Mouse (Mus musculus) kidney, embryonic 14.5 days (tissue): ENCODE measurements at regions not wholly inside any gene's neighbourhood (a gene's known extent, or its start where the extent isn't known, plus 50 kb on each side); places are given as distances from the start of the nearest gene placed in this dataset.

Experiments
- ATAC-seq: fragments of 200-750 bp; cut with Nextera tagmentation; 2 replicates; pipeline ENCODE4 v1.8.0; 2017; ENCODE audit warnings: moderate number of reproducible peaks, mild to moderate bottlenecking, moderate TSS enrichment, moderate library complexity; ENCODE audit not compliant: low FRiP score, low TSS enrichment
- H3K27ac ChIP-seq: fragments of 300-500 bp; sonication (generic); 2 replicates; pipeline ENCODE4 v1.5.1; 2014; ENCODE audit warnings: low read depth, mild to moderate bottlenecking, low read length, moderate library complexity, mixed read lengths
- H3K27me3 ChIP-seq: fragments of 300-500 bp; sonication (generic); 2 replicates; pipeline ENCODE4 v1.6.1; 2014; ENCODE audit warnings: mild to moderate bottlenecking, low read length; ENCODE audit not compliant: control insufficient read depth, insufficient read depth
- H3K36me3 ChIP-seq: fragments of 300-500 bp; sonication (generic); 2 replicates; pipeline ENCODE4 v1.6.1; 2014; ENCODE audit warnings: low read length, mixed read lengths; ENCODE audit not compliant: control insufficient read depth, insufficient read depth
- H3K4me1 ChIP-seq: fragments of 300-500 bp; sonication (generic); 2 replicates; pipeline ENCODE4 v1.6.1; 2014; ENCODE audit warnings: low read length, mixed read lengths; ENCODE audit not compliant: control insufficient read depth, insufficient read depth
- H3K4me2 ChIP-seq: fragments of 300-500 bp; sonication (generic); replicated peaks from 2 replicates; pipeline ENCODE4 v1.6.1; 2014; ENCODE audit warnings: low read depth, mild to moderate bottlenecking, low read length
- H3K4me3 ChIP-seq: fragments of 300-500 bp; sonication (generic); 2 replicates; pipeline ENCODE4 v1.5.1; 2014; ENCODE audit warnings: mild to moderate bottlenecking, low read length
- H3K9ac ChIP-seq: fragments of 300-500 bp; sonication (generic); 2 replicates; pipeline ENCODE4 v1.6.1; 2014; ENCODE audit warnings: low read depth, mild to moderate bottlenecking, low read length, moderate library complexity
- H3K9me3 ChIP-seq: fragments of 300-500 bp; sonication (generic); 2 replicates; pipeline ENCODE4 v1.6.1; 2016; ENCODE audit warnings: low read length; ENCODE audit not compliant: control insufficient read depth
- WGBS: fragments of 180-500 bp; shearing (Covaris S2); extraction: QIAGEN DNeasy Blood & Tissue Kit; methylation state at CpG from one replicate; pipeline ENCODE4 v1.1.7; 2014; 5-methylcytosine and 5-hydroxymethylcytosine counted together

- Histone ChIP-seq H3K36me3 (no peaks in the 10 kb centered on the region), H3K9ac (no peak overlapping the region), H3K4me3 (no peak overlapping the region), H3K27ac (no peak overlapping the region), H3K9me3 (no peaks in the 10 kb centered on the region), H3K4me1 (no peaks in the 10 kb centered on the region), H3K4me2 (no peak overlapping the region), H3K27me3 (no peaks in the 10 kb centered on the region)
- WGBS = 92% methylated on average over 2 of the region's 2 CpGs
- no peak for ATAC-seq
Measured at GRCm38 (mm10) chr14:72942571-72942970, 106.3 kb downstream of the Cysltr2 start.

- Histone ChIP-seq H3K27ac (no peak overlapping the region), H3K36me3 (no peaks in the 10 kb centered on the region), H3K4me1 (no peaks in the 10 kb centered on the region), H3K9ac (no peak overlapping the region), H3K9me3 (no peaks in the 10 kb centered on the region), H3K4me2 (no peak overlapping the region), H3K27me3 (no peaks in the 10 kb centered on the region), H3K4me3 (no peak overlapping the region)
- ATAC-seq = no peak
Measured at GRCm38 (mm10) chr14:72939067-72939393, 109.9 kb downstream of the Cysltr2 start.

- Histone ChIP-seq H3K4me2 (no peak overlapping the region), H3K4me1 (no peaks in the 10 kb centered on the region), H3K27ac (no peak overlapping the region), H3K27me3 (no peaks in the 10 kb centered on the region), H3K36me3 (no peaks in the 10 kb centered on the region), H3K9me3 (no peaks in the 10 kb centered on the region), H3K9ac (no peak overlapping the region), H3K4me3 (no peak overlapping the region)
- ATAC-seq = no peak
Measured at GRCm38 (mm10) chr14:72938382-72939066, 110.4 kb downstream of the Cysltr2 start.

- H3K4me2 ChIP-seq = no peak overlapping the region
- H3K4me1 ChIP-seq = no peaks in the 10 kb centered on the region
- no peak for ATAC-seq
- no peaks in the 10 kb centered on the region for H3K27me3 ChIP-seq
- no peak overlapping the region for H3K9ac ChIP-seq
- no peaks in the 10 kb centered on the region for H3K9me3 ChIP-seq
- H3K36me3 ChIP-seq = no peaks in the 10 kb centered on the region
- no peak overlapping the region for H3K27ac ChIP-seq
- H3K4me3 ChIP-seq = no peak overlapping the region
Measured at GRCm38 (mm10) chr14:72933598-72933997, 115.3 kb downstream of the Cysltr2 start.

GRCm38 (mm10) chr14:72932296-72932695 lies 116.6 kb downstream of the Cysltr2 start:
- H3K9ac ChIP-seq = no peak overlapping the region
- H3K4me2 ChIP-seq = no peak overlapping the region
- H3K27ac ChIP-seq = no peak overlapping the region
- no peaks in the 10 kb centered on the region for H3K4me1 ChIP-seq
- ATAC-seq = no peak
- H3K27me3 ChIP-seq = no peaks in the 10 kb centered on the region
- WGBS = 64% methylated on average over 9 of the region's 9 CpGs
- H3K36me3 ChIP-seq = no peaks in the 10 kb centered on the region
- H3K9me3 ChIP-seq = no peaks in the 10 kb centered on the region
- no peak overlapping the region for H3K4me3 ChIP-seq

- no peaks in the 10 kb centered on the region for H3K36me3 ChIP-seq
- H3K4me3 ChIP-seq = no peak overlapping the region
- H3K27ac ChIP-seq = no peak overlapping the region
- no peak overlapping the region for H3K4me2 ChIP-seq
- WGBS = 71% methylated on average over 11 of the region's 11 CpGs
- peaks cover 2% of the 10 kb centered on the region; the same call in 1 of the 2 replicates for H3K9me3 ChIP-seq
- H3K9ac ChIP-seq = no peak overlapping the region
- no peaks in the 10 kb centered on the region for H3K27me3 ChIP-seq
- no peaks in the 10 kb centered on the region for H3K4me1 ChIP-seq
- no peak for ATAC-seq
Measured at GRCm38 (mm10) chr14:72901171-72901926, 147.6 kb downstream of the Cysltr2 start.

- WGBS = 95% methylated on average over 4 of the region's 4 CpGs
- H3K4me3 ChIP-seq = no peak overlapping the region
- H3K9ac ChIP-seq = no peak overlapping the region
- no peak overlapping the region for H3K4me2 ChIP-seq
- ATAC-seq = no peak
- H3K27me3 ChIP-seq = no peaks in the 10 kb centered on the region
- no peak overlapping the region for H3K27ac ChIP-seq
- no peaks in the 10 kb centered on the region for H3K4me1 ChIP-seq
- peaks cover 4% of the 10 kb centered on the region; the same call in 1 of the 2 replicates for H3K9me3 ChIP-seq
- no peaks in the 10 kb centered on the region for H3K36me3 ChIP-seq
Measured at GRCm38 (mm10) chr14:72899630-72900029, 149.3 kb downstream of the Cysltr2 start.

- H3K27ac ChIP-seq = no peak overlapping the region
- H3K27me3 ChIP-seq = no peaks in the 10 kb centered on the region
- H3K4me1 ChIP-seq = no peaks in the 10 kb centered on the region
- WGBS = 25% methylated on average over 2 of the region's 2 CpGs
- ATAC-seq = 0 out of 2 replicates have a peak, but pooled peaks have one; percentile 43
- H3K9me3 ChIP-seq = peaks cover 4% of the 10 kb centered on the region; the same call in 1 of the 2 replicates
- H3K4me2 ChIP-seq = no peak overlapping the region
- no peak overlapping the region for H3K9ac ChIP-seq
- no peaks in the 10 kb centered on the region for H3K36me3 ChIP-seq
- H3K4me3 ChIP-seq = no peak overlapping the region
Measured at GRCm38 (mm10) chr14:72892316-72892715, 156.6 kb downstream of the Cysltr2 start.

- H3K4me3 ChIP-seq = no peak overlapping the region
- H3K4me2 ChIP-seq = no peak overlapping the region
- 65% methylated on average over 5 of the region's 5 CpGs for WGBS
- ATAC-seq = no peak
- H3K27me3 ChIP-seq = no peaks in the 10 kb centered on the region
- no peaks in the 10 kb centered on the region for H3K4me1 ChIP-seq
- no peaks in the 10 kb centered on the region for H3K9me3 ChIP-seq
- H3K9ac ChIP-seq = no peak overlapping the region
- H3K36me3 ChIP-seq = no peaks in the 10 kb centered on the region
- no peak overlapping the region for H3K27ac ChIP-seq
Measured at GRCm38 (mm10) chr14:72889663-72890062, 159.3 kb downstream of the Cysltr2 start.
